Mouse (Mus musculus) testis, adult 2 months (tissue): ENCODE measurements around the gene Cep112. TPM values are rescaled to one million over a fixed set of nuclear protein-coding genes. Genes with fewer than 3 reads are reported as not detected.

Experiments used
- H3K27ac ChIP-seq: fragments of 200-500 bp; 2 replicates; pipeline ENCODE4 v1.5.1; 2012; ENCODE audit warnings: low read depth, low read length; ENCODE audit not compliant: control insufficient read depth, insufficient read depth
- H3K27me3 ChIP-seq: fragments of 200-500 bp; 2 replicates; pipeline ENCODE4 v1.6.1; 2012; ENCODE audit warnings: mild to moderate bottlenecking, low read length, moderate library complexity; ENCODE audit not compliant: control insufficient read depth, insufficient read depth
- H3K36me3 ChIP-seq: fragments of 200-500 bp; 2 replicates; pipeline ENCODE4 v1.6.1; 2012; ENCODE audit warnings: mild to moderate bottlenecking, low read length; ENCODE audit not compliant: control insufficient read depth, insufficient read depth
- H3K4me1 ChIP-seq: fragments of 200-500 bp; 2 replicates; pipeline ENCODE4 v1.6.1; 2012; ENCODE audit warnings: low read length; ENCODE audit not compliant: control insufficient read depth, insufficient read depth
- H3K4me3 ChIP-seq: fragments of 200-500 bp; 2 replicates; pipeline ENCODE4 v1.5.1; 2012; ENCODE audit warnings: low read depth, mild to moderate bottlenecking, low read length, moderate library complexity, mixed read lengths; ENCODE audit not compliant: control insufficient read depth
- CTCF ChIP-seq: fragments of 200-500 bp; IDR thresholded peaks from 2 replicates; pipeline ENCODE4 v1.5.1; 2012; ENCODE audit warnings: low read depth, mild to moderate bottlenecking, inconsistent platforms, low read length, moderate library complexity; ENCODE audit not compliant: control insufficient read depth, insufficient read depth, insufficient replicate concordance
- POLR2A ChIP-seq: fragments of 200-500 bp; IDR thresholded peaks from 2 replicates; pipeline ENCODE4 v1.6.1; 2012; ENCODE audit warnings: low read depth, mild to moderate bottlenecking, inconsistent platforms, low read length, moderate library complexity; ENCODE audit not compliant: control insufficient read depth
- polyA plus RNA-seq: library from polyadenylated mRNA; depleted of rRNA; stranded (reverse); fragments of >200 nt; gene quantifications from 2 replicates; pipeline ENCODE4 v1.2.3, GENCODE M21; 2012

Gene Cep112
- polyA plus RNA-seq, 1 experiment: 127 TPM

DNA sequence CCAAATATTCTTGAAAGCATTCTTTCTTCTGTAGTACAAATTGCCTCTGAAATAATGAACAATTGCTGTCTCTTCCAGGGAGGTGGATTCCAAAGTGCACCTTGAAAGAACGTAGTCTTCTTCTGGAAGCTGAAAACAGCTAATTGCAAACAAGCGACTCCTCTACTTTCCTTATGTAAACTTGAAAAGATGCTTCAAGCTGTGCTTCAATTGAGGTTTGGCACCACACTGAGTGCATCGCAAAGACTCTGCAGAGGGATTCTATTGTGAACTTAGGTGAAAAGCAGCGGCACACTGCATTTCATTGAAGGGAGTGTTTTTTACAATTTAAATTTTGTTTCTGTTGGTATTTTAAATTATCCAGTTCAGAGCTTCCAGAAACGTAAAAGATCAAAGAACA is 881 bp upstream of the Cep112 start:
- peak overlapping the region; percentile 77 for H3K27ac ChIP-seq

DNA sequence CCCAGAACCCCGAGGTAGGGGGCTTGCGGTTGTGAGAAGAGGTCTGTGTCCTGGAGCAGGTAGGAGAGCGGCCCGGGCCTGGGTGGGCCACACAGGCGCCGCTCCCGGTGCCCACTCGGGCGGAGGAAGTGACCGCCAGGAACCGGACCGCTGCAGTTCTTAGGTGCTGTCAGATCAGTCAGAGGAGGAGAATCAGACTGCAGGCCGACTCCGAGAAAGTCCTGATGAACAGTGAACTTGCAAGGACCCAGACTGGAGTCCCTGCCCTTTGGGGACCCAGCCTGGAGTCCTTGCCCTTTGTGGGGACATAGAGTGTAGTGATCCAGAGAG is 565 bp downstream of the Cep112 start:
- Histone ChIP-seq H3K4me3 (peak overlapping the region; percentile 89), H3K27ac (peak overlapping the region; percentile 77; the same call in 1 of the 2 replicates), H3K4me1 (peaks cover 5% of the 10 kb centered on the region), H3K36me3 (no peaks in the 10 kb centered on the region), H3K27me3 (no peaks in the 10 kb centered on the region)
- TF ChIP-seq POLR2A (no peak), CTCF (no peak)

More for the DNA sequence above, 881 bp upstream of the Cep112 start:
- TF ChIP-seq CTCF (no peak), POLR2A (no peak)
- no peaks in the 10 kb centered on the region for H3K36me3 ChIP-seq
- no peaks in the 10 kb centered on the region for H3K27me3 ChIP-seq
- peaks cover 5% of the 10 kb centered on the region for H3K4me1 ChIP-seq
- H3K4me3 ChIP-seq: peak overlapping the region; percentile 89

GRCm38 (mm10) chr11:108426086-108426485 is 1.1 kb downstream of the Cep112 start:
- peaks cover 3% of the 10 kb centered on the region for H3K4me1 ChIP-seq
- H3K4me3 ChIP-seq: no peak overlapping the region
- no peaks in the 10 kb centered on the region for H3K36me3 ChIP-seq
- TF ChIP-seq CTCF: no peak
- TF ChIP-seq POLR2A: no peak
- no peaks in the 10 kb centered on the region for H3K27me3 ChIP-seq
- no peak overlapping the region for H3K27ac ChIP-seq

GRCm38 (mm10) chr11:108427191-108427590 is 2.2 kb downstream of the Cep112 start:
- H3K27ac ChIP-seq: no peak overlapping the region
- no peak overlapping the region for H3K4me3 ChIP-seq
- TF ChIP-seq CTCF: no peak
- TF ChIP-seq POLR2A: no peak
- peaks cover 3% of the 10 kb centered on the region for H3K4me1 ChIP-seq
- no peaks in the 10 kb centered on the region for H3K27me3 ChIP-seq
- no peaks in the 10 kb centered on the region for H3K36me3 ChIP-seq

DNA sequence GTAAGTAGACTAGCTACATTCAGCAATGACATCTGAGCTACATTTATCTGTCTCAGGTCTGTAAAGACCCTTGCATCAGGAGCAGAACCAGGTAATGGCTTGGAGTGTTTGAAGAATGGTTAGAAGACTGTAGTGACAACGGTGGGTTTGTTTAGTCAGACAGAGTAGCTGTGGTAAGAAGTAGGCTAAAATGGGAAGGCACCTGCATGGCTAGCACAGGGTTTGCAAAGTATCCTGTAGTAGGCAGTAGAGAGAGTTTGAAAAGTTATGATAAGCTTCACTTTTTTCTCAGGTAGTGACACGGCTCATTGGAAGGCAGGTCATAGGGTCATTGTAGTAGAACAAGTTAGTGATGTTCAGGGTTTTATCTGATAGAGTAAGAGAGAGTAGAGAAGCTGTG is 4.1 kb downstream of the Cep112 start:
- no peaks in the 10 kb centered on the region for H3K27me3 ChIP-seq
- H3K36me3 ChIP-seq: no peaks in the 10 kb centered on the region
- H3K4me1 ChIP-seq: peaks cover 3% of the 10 kb centered on the region
- no peak overlapping the region for H3K27ac ChIP-seq
- H3K4me3 ChIP-seq: no peak overlapping the region
- TF ChIP-seq CTCF: no peak
- TF ChIP-seq POLR2A: no peak

DNA sequence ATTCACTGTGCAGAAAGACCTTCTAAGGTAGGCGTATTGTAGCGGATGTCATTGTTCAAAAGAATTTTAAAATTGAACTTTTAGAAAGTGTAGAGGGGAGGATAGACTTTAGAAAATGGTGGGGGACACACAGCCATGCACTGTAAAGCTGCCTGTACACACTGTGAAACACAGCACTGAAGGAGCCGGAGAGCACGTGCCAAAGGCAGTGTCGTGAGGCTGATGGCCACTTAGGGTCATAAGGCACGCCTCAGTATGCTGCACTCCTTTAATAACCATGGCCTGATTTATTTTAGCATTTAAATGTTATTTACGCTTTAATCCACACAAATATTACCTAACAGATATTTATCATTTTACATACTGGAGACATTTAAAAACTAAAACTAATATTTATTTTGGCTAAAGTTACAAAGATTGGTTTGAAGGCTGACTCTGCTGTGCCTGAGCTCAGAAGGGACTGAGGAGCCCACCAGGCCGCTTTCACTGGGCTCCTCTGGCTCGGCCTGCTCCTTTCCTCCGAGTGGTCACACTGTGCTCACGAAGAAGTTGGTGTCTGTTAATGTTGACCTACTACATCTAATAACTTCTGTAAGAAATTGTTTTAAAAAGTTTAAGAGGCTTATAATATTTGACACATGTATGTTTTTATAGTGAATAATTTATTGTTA is 19.0 kb downstream of the Cep112 start:
- Histone ChIP-seq H3K27me3 (no peaks in the 10 kb centered on the region), H3K4me1 (peaks cover 2% of the 10 kb centered on the region; the same call in 1 of the 2 replicates), H3K4me3 (no peak overlapping the region), H3K36me3 (no peaks in the 10 kb centered on the region), H3K27ac (no peak overlapping the region)
- TF ChIP-seq POLR2A (no peak), CTCF (no peak)

- no peak overlapping the region for H3K4me3 ChIP-seq
- H3K27me3 ChIP-seq: no peaks in the 10 kb centered on the region
- no peak overlapping the region for H3K27ac ChIP-seq
- no peaks in the 10 kb centered on the region for H3K4me1 ChIP-seq
- TF ChIP-seq CTCF (peak; percentile 4; the same call in 1 of the 2 replicates), POLR2A (no peak)
- H3K36me3 ChIP-seq: no peaks in the 10 kb centered on the region
Measured at GRCm38 (mm10) chr11:108447148-108447547, 22.2 kb downstream of the Cep112 start.
